Mouse (Mus musculus) lung, postnatal 0 days (tissue): Measurements from ENCODE around the gene Gnl3l.

Experiments used
- CTCF ChIP-seq: IDR thresholded peaks from 2 replicates; pipeline ENCODE4 v1.5.1; 2016; ENCODE audit warnings: antibody characterized with exemption, mild to moderate bottlenecking
- EP300 ChIP-seq: IDR thresholded peaks from 2 replicates; pipeline ENCODE4 v1.6.1; 2016; ENCODE audit warnings: antibody characterized with exemption, mild to moderate bottlenecking, control low read depth

- TF ChIP-seq CTCF (peak; percentile 71), EP300 (no peak)
Measured at GRCm38 (mm10) chrX:150956522-150957300, 60.4 kb downstream of the Gnl3l start.
